Mouse (Mus musculus): ENCODE results near the gene Kif26a. TPM values are rescaled to one million over a fixed set of nuclear protein-coding genes. Genes with fewer than 3 reads are reported as not detected.
A peak's percentile ranks its signal among the peaks of the same experiment; 100 is the strongest.

Gene Kif26a
- polyA plus RNA-seq, 1 experiment from 2014 or later = 21.2 TPM

DNA sequence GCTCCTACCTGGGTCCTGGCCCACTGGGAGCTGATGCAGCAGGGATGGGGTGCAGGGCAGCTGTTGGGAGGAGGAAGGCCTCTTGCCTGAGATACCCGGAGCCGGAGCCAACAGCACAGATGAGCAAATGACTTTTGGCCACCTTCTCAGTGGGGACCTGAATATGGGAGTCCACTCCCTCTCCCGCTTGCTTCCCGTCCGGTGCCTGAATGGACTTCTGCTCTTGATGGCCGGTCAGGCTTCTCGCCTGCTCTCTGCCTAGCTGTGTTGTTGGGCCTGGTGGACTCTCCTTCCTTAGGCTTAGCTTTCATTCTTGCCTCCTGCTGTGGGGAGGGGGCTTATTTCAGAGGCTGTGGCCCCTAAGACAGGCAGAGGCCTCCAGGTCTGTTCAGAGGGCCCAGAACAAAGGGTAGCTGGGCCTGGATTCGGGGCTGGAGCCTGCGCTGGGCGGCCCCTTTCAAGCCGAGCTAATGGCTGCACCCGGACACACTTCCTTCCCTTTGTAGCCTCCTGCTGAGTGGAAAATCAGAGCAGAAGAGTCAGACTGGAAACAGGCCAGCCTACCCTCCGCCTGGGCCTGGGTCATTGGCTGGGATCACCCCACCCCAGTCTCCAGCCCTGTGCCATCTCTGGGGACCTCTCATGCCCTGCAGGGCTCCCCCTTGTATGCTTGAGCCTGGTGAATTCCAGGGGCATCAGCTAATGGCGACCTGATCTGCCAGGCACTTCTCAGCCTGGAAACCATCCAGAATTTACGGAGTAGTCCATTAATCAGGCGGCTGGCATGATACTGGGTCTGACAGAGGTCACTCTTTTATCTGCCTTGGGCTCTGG is 9.4 kb downstream of the Kif26a start:
- Histone ChIP-seq H3K4me2 (ENCODE audit: low read length) (peak overlapping the region; percentile 9; the same call in 1 of the 2 replicates), H3K9ac (replicated peaks; ENCODE audit: low read depth, low read length) (peak overlapping the region; percentile 40), H3K4me3 (replicated peaks; ENCODE audit: low read length) (no peak overlapping the region), H3K9me3 (ENCODE audit: control insufficient read depth, low read length) (no peaks in the 10 kb centered on the region), H3K27me3 (replicated peaks; ENCODE audit: control insufficient read depth, insufficient read depth, low read length) (no peaks in the 10 kb centered on the region), H3K4me1 (replicated peaks; ENCODE audit: control insufficient read depth, insufficient read depth, low read length) (peaks cover 68% of the 10 kb centered on the region), H3K27ac (ENCODE audit: low read length) (peak overlapping the region; percentile 34), H3K36me3 (ENCODE audit: control insufficient read depth, insufficient read depth) (0 out of 2 replicates have a peak, but pooled peaks cover 3% of the 10 kb centered on the region)
- 37% methylated on average over 16 of the region's 16 CpGs for WGBS
- no peak for ATAC-seq

- no peak overlapping the region for H3K27ac ChIP-seq (ENCODE audit: low read length)
- 39% methylated on average over 6 of the region's 6 CpGs for WGBS
- H3K4me1 ChIP-seq (replicated peaks; ENCODE audit: control insufficient read depth, insufficient read depth, low read length) = peaks cover 58% of the 10 kb centered on the region
- no peak overlapping the region for H3K4me2 ChIP-seq (ENCODE audit: low read length)
- 0 out of 2 replicates have a peak, but pooled peaks cover 3% of the 10 kb centered on the region for H3K36me3 ChIP-seq (ENCODE audit: control insufficient read depth, insufficient read depth)
- H3K9ac ChIP-seq (replicated peaks; ENCODE audit: low read depth, low read length) = no peak overlapping the region
- H3K9me3 ChIP-seq (ENCODE audit: control insufficient read depth, low read length) = no peaks in the 10 kb centered on the region
- no peak for ATAC-seq
- no peaks in the 10 kb centered on the region for H3K27me3 ChIP-seq (replicated peaks; ENCODE audit: control insufficient read depth, insufficient read depth, low read length)
- H3K4me3 ChIP-seq (replicated peaks; ENCODE audit: low read length) = no peak overlapping the region
Measured at GRCm38 (mm10) chr12:112156804-112157203, 10.8 kb downstream of the Kif26a start.

GRCm38 (mm10) chr12:112158246-112158645 is 12.2 kb downstream of the Kif26a start:
- Histone ChIP-seq H3K4me2 (ENCODE audit: low read length) (no peak overlapping the region), H3K27ac (ENCODE audit: low read length) (no peak overlapping the region), H3K36me3 (ENCODE audit: control insufficient read depth, insufficient read depth) (0 out of 2 replicates have a peak, but pooled peaks cover 3% of the 10 kb centered on the region), H3K4me1 (replicated peaks; ENCODE audit: control insufficient read depth, insufficient read depth, low read length) (peaks cover 46% of the 10 kb centered on the region), H3K4me3 (replicated peaks; ENCODE audit: low read length) (no peak overlapping the region), H3K9ac (replicated peaks; ENCODE audit: low read depth, low read length) (no peak overlapping the region), H3K9me3 (ENCODE audit: control insufficient read depth, low read length) (no peaks in the 10 kb centered on the region), H3K27me3 (replicated peaks; ENCODE audit: control insufficient read depth, insufficient read depth, low read length) (no peaks in the 10 kb centered on the region)
- no peak for ATAC-seq
- WGBS = 68% methylated on average over 8 of the region's 8 CpGs

GRCm38 (mm10) chr12:112158784-112159183 is 12.8 kb downstream of the Kif26a start:
- Histone ChIP-seq H3K27ac (ENCODE audit: low read length) (no peak overlapping the region), H3K4me1 (replicated peaks; ENCODE audit: control insufficient read depth, insufficient read depth, low read length) (peaks cover 45% of the 10 kb centered on the region), H3K27me3 (replicated peaks; ENCODE audit: control insufficient read depth, insufficient read depth, low read length) (no peaks in the 10 kb centered on the region), H3K4me2 (ENCODE audit: low read length) (no peak overlapping the region), H3K9me3 (ENCODE audit: control insufficient read depth, low read length) (no peaks in the 10 kb centered on the region), H3K9ac (replicated peaks; ENCODE audit: low read depth, low read length) (no peak overlapping the region), H3K36me3 (ENCODE audit: control insufficient read depth, insufficient read depth) (0 out of 2 replicates have a peak, but pooled peaks cover 3% of the 10 kb centered on the region), H3K4me3 (replicated peaks; ENCODE audit: low read length) (no peak overlapping the region)
- ATAC-seq = no peak

GRCm38 (mm10) chr12:112163981-112164839 is 18.2 kb downstream of the Kif26a start:
- peaks cover 26% of the 10 kb centered on the region for H3K4me1 ChIP-seq (replicated peaks; ENCODE audit: control insufficient read depth, insufficient read depth, low read length)
- H3K4me3 ChIP-seq (replicated peaks; ENCODE audit: low read length) = no peak overlapping the region
- H3K9me3 ChIP-seq (ENCODE audit: control insufficient read depth, low read length) = no peaks in the 10 kb centered on the region
- H3K4me2 ChIP-seq (ENCODE audit: low read length) = no peak overlapping the region
- WGBS = 20% methylated on average over 16 of the region's 16 CpGs
- peak; percentile 36 for ATAC-seq
- peak overlapping the region; percentile 20 for H3K27ac ChIP-seq (ENCODE audit: low read length)
- H3K9ac ChIP-seq (replicated peaks; ENCODE audit: low read depth, low read length) = peak overlapping the region; percentile 24; the same call in 1 of the 2 replicates
- no peaks in the 10 kb centered on the region; the same call in 1 of the 2 replicates for H3K36me3 ChIP-seq (ENCODE audit: control insufficient read depth, insufficient read depth)
- H3K27me3 ChIP-seq (replicated peaks; ENCODE audit: control insufficient read depth, insufficient read depth, low read length) = no peaks in the 10 kb centered on the region

DNA sequence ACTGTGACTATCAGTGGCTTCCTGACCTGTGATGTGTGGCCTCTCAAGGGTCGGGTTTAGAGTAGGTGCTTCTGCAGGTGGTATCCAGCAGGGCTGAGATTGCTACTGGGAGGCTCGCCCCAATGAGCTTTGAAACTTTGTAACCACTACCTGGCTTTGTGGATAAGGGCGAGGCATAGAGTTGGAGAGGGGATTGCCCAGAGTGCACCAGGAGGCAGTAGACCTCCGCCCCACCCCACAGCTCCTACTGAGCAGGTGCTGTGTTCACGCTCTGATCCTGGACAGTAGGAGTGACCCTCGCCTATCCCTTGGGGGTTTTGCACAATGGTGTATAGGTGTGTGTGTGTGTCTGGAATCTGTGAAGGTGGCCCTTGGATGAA is 18.8 kb downstream of the Kif26a start:
- 66% methylated on average over 6 of the region's 6 CpGs for WGBS
- ATAC-seq = no peak
- peaks cover 32% of the 10 kb centered on the region for H3K4me1 ChIP-seq (replicated peaks; ENCODE audit: control insufficient read depth, insufficient read depth, low read length)

GRCm38 (mm10) chr12:112169240-112169639 is 23.2 kb downstream of the Kif26a start:
- no peak for ATAC-seq
- Histone ChIP-seq H3K36me3 (ENCODE audit: control insufficient read depth, insufficient read depth) (peaks cover 3% of the 10 kb centered on the region; the same call in 1 of the 2 replicates), H3K9me3 (ENCODE audit: control insufficient read depth, low read length) (no peaks in the 10 kb centered on the region), H3K27ac (ENCODE audit: low read length) (peak overlapping the region; percentile 44), H3K4me2 (ENCODE audit: low read length) (no peak overlapping the region), H3K4me1 (replicated peaks; ENCODE audit: control insufficient read depth, insufficient read depth, low read length) (peaks cover 35% of the 10 kb centered on the region), H3K27me3 (replicated peaks; ENCODE audit: control insufficient read depth, insufficient read depth, low read length) (no peaks in the 10 kb centered on the region), H3K9ac (replicated peaks; ENCODE audit: low read depth, low read length) (no peak overlapping the region), H3K4me3 (replicated peaks; ENCODE audit: low read length) (no peak overlapping the region)
- 55% methylated on average over 5 of the region's 5 CpGs for WGBS

More for the DNA sequence above, 18.8 kb downstream of the Kif26a start:
- H3K27me3 ChIP-seq (replicated peaks; ENCODE audit: control insufficient read depth, insufficient read depth, low read length) = no peaks in the 10 kb centered on the region
- no peaks in the 10 kb centered on the region for H3K9me3 ChIP-seq (ENCODE audit: control insufficient read depth, low read length)
- no peak overlapping the region for H3K27ac ChIP-seq (ENCODE audit: low read length)
- H3K4me3 ChIP-seq (replicated peaks; ENCODE audit: low read length) = no peak overlapping the region
- H3K36me3 ChIP-seq (ENCODE audit: control insufficient read depth, insufficient read depth) = no peaks in the 10 kb centered on the region; the same call in 1 of the 2 replicates
- no peak overlapping the region for H3K9ac ChIP-seq (replicated peaks; ENCODE audit: low read depth, low read length)
- H3K4me2 ChIP-seq (ENCODE audit: low read length) = no peak overlapping the region

DNA sequence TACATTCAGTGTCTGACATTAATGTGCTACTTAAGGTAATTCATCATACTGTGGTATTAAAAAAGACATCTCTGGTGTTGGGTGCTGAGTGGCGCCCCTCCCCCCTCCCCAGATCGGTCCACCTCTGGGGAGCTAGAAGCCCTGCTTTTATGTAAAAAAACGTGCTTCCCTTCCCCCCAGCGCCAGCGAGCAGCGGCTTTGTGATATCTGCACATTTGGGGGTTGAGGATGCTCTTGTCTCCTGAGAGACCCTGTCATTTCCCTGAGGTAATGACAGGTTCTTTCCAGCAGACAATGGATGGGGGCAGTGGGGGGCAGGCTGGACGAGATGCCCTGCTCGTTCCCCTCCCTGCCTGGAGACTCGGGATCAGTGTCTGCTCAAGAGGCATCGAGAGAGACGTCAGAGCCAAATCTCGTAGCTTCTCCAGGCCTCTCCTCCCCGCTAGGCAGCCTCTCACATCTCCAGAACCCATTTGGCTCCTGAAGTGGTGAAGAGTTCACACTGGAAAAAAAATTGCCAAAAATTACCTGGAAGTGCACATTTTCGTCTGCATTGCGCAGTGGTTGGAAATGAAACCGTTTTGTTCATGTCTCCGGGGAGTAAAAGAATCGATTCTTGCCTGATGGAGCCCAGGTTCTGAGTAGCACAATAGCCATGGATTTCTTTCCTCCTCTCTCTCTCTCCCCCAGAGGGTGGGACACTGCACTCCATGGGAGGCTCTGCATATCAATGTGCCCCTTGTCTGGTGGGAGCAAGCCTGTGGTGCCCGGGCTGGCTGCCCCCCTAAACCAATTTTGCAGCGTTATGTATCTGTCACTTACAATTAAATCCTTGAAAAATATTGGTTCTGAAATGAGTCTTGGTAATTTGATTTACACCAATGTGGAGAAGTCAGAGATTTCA is 24.9 kb downstream of the Kif26a start:
- Histone ChIP-seq H3K36me3 (ENCODE audit: control insufficient read depth, insufficient read depth) (peaks cover 10% of the 10 kb centered on the region), H3K4me1 (replicated peaks; ENCODE audit: control insufficient read depth, insufficient read depth, low read length) (peaks cover 29% of the 10 kb centered on the region), H3K4me2 (ENCODE audit: low read length) (peak overlapping the region; percentile 16), H3K9ac (replicated peaks; ENCODE audit: low read depth, low read length) (peak overlapping the region; percentile 36), H3K27me3 (replicated peaks; ENCODE audit: control insufficient read depth, insufficient read depth, low read length) (no peaks in the 10 kb centered on the region), H3K4me3 (replicated peaks; ENCODE audit: low read length) (no peak overlapping the region), H3K27ac (ENCODE audit: low read length) (peak overlapping the region; percentile 78), H3K9me3 (ENCODE audit: control insufficient read depth, low read length) (no peaks in the 10 kb centered on the region)
- WGBS = 19% methylated on average over 20 of the region's 20 CpGs
- peak; percentile 59 for ATAC-seq

All from forebrain, embryonic 16.5 days (tissue).